Mouse (Mus musculus) forebrain, embryonic 14.5 days (tissue): ENCODE results near the gene Ccdc30. TPM values are rescaled to one million over a fixed set of nuclear protein-coding genes. Genes with fewer than 3 reads are reported as not detected.
A peak's percentile ranks its signal among the peaks of the same experiment; 100 is the strongest.

Experiments used
- ATAC-seq: fragments of 200-750 bp; cut with Nextera tagmentation; 2 replicates; pipeline ENCODE4 v1.8.0; 2017; ENCODE audit warnings: mild to moderate bottlenecking, moderate library complexity
- DNase-seq: peaks from one replicate; pipeline ENCODE4 v3.0.0-alpha.2; 2015; ENCODE audit warnings: low spot score
- H3K27ac ChIP-seq: fragments of 300-500 bp; sonication (generic); 2 replicates; pipeline ENCODE4 v1.5.1; 2014; ENCODE audit warnings: low read depth, mild to moderate bottlenecking, control low read depth, low read length, moderate library complexity
- H3K27me3 ChIP-seq: fragments of 300-500 bp; sonication (generic); replicated peaks from 2 replicates; pipeline ENCODE4 v1.6.1; 2014; ENCODE audit warnings: low read length, control low read depth, mixed read lengths; ENCODE audit not compliant: control insufficient read depth, insufficient read depth
- H3K36me3 ChIP-seq: fragments of 300-500 bp; sonication (generic); 2 replicates; pipeline ENCODE4 v1.6.1; 2014; ENCODE audit warnings: low read length, control low read depth; ENCODE audit not compliant: control insufficient read depth, insufficient read depth
- H3K4me1 ChIP-seq: fragments of 300-500 bp; sonication (generic); 2 replicates; pipeline ENCODE4 v1.6.1; 2014; ENCODE audit warnings: antibody characterized with exemption, low read length, control low read depth; ENCODE audit not compliant: control insufficient read depth, insufficient read depth
- H3K4me2 ChIP-seq: fragments of 300-500 bp; sonication (generic); 2 replicates; pipeline ENCODE4 v1.6.1; 2014; ENCODE audit warnings: mild to moderate bottlenecking, control low read depth, low read length
- H3K4me3 ChIP-seq: fragments of 300-500 bp; sonication (generic); 2 replicates; pipeline ENCODE4 v1.5.1; 2014; ENCODE audit warnings: low read depth, low read length, control low read depth
- H3K9ac ChIP-seq: fragments of 300-500 bp; sonication (generic); 2 replicates; pipeline ENCODE4 v1.6.1; 2014; ENCODE audit warnings: mild to moderate bottlenecking, low read length, control low read depth, moderate library complexity
- H3K9me3 ChIP-seq: fragments of 300-500 bp; sonication (generic); replicated peaks from 2 replicates; pipeline ENCODE4 v1.6.1; 2016; ENCODE audit warnings: low read length, control low read depth, mixed read lengths; ENCODE audit not compliant: control insufficient read depth
- WGBS: fragments of 180-500 bp; shearing (Covaris S2); extraction: QIAGEN DNeasy Blood & Tissue Kit; methylation state at CpG from one replicate; pipeline ENCODE4 v1.1.7; 2014; 5-methylcytosine and 5-hydroxymethylcytosine counted together
- polyA plus RNA-seq: library from polyadenylated mRNA; unstranded; fragments of >200 nt; fragmentation: Nextera tagmentation; extraction: Ambion mirVana; gene quantifications from 2 replicates; pipeline ENCODE4 v1.2.1, GENCODE M21; 2014

Ccdc30 gene
- polyA plus RNA-seq, 1 experiment from 2014 or later: 14.0 TPM

GRCm38 (mm10) chr4:119400896-119401295, 14.4 kb downstream of the Ccdc30 start:
- H3K4me2 ChIP-seq: no peak overlapping the region
- no peak for DNase-seq

GRCm38 (mm10) chr4:119398751-119399150, 16.6 kb downstream of the Ccdc30 start:
- DNase-seq (no peak), ATAC-seq (no peak)
- no peaks in the 10 kb centered on the region for H3K27me3 ChIP-seq
- H3K4me3 ChIP-seq: no peak overlapping the region
- WGBS: 82% methylated on average over 7 of the region's 7 CpGs
- no peak overlapping the region for H3K27ac ChIP-seq
- no peaks in the 10 kb centered on the region for H3K4me1 ChIP-seq
- no peak overlapping the region for H3K9ac ChIP-seq
- H3K9me3 ChIP-seq: peaks cover 8% of the 10 kb centered on the region
- H3K36me3 ChIP-seq: peaks cover 15% of the 10 kb centered on the region; the same call in 1 of the 2 replicates
- H3K4me2 ChIP-seq: no peak overlapping the region

More at GRCm38 (mm10) chr4:119400896-119401295, 14.4 kb downstream of the Ccdc30 start:
- Histone ChIP-seq H3K36me3 (peaks cover 18% of the 10 kb centered on the region; the same call in 1 of the 2 replicates), H3K4me3 (no peak overlapping the region), H3K27ac (no peak overlapping the region), H3K9ac (no peak overlapping the region), H3K4me1 (no peaks in the 10 kb centered on the region), H3K9me3 (peaks cover 8% of the 10 kb centered on the region), H3K27me3 (no peaks in the 10 kb centered on the region)
- 62% methylated on average over 7 of the region's 7 CpGs for WGBS
- ATAC-seq: no peak

- DNase-seq (peak; percentile 10), ATAC-seq (no peak)
- Histone ChIP-seq H3K36me3 (no peaks in the 10 kb centered on the region), H3K4me3 (no peak overlapping the region), H3K27me3 (no peaks in the 10 kb centered on the region), H3K4me2 (no peak overlapping the region), H3K9me3 (peaks cover 4% of the 10 kb centered on the region; the same call in 1 of the 2 replicates), H3K4me1 (no peaks in the 10 kb centered on the region), H3K27ac (no peak overlapping the region), H3K9ac (no peak overlapping the region)
- 92% methylated on average over 1 of the region's 1 CpGs for WGBS
These were observed 25.0 kb downstream of the Ccdc30 start for GRCm38 (mm10) chr4:119390369-119390768.

GRCm38 (mm10) chr4:119389184-119389583, 26.1 kb downstream of the Ccdc30 start:
- peaks cover 4% of the 10 kb centered on the region; the same call in 1 of the 2 replicates for H3K9me3 ChIP-seq
- H3K27me3 ChIP-seq: no peaks in the 10 kb centered on the region
- H3K27ac ChIP-seq: no peak overlapping the region
- no peak for DNase-seq
- H3K36me3 ChIP-seq: no peaks in the 10 kb centered on the region
- H3K9ac ChIP-seq: no peak overlapping the region
- no peak overlapping the region for H3K4me2 ChIP-seq
- WGBS: 42% methylated on average over 3 of the region's 3 CpGs
- no peak for ATAC-seq
- no peaks in the 10 kb centered on the region for H3K4me1 ChIP-seq
- H3K4me3 ChIP-seq: no peak overlapping the region

- Histone ChIP-seq H3K36me3 (no peaks in the 10 kb centered on the region), H3K27ac (no peak overlapping the region), H3K4me1 (no peaks in the 10 kb centered on the region), H3K4me3 (no peak overlapping the region), H3K9me3 (no peaks in the 10 kb centered on the region), H3K4me2 (no peak overlapping the region), H3K9ac (no peak overlapping the region), H3K27me3 (no peaks in the 10 kb centered on the region)
- DNase-seq: no peak
- ATAC-seq: no peak
- 72% methylated on average over 7 of the region's 7 CpGs for WGBS
These were observed 33.7 kb downstream of the Ccdc30 start for GRCm38 (mm10) chr4:119381471-119382190.

- no peaks in the 10 kb centered on the region for H3K27me3 ChIP-seq
- 87% methylated on average over 6 of the region's 6 CpGs for WGBS
- no peak for ATAC-seq
These were observed 45.9 kb downstream of the Ccdc30 start for GRCm38 (mm10) chr4:119369460-119369859.

GRCm38 (mm10) chr4:119366758-119367526, 48.4 kb downstream of the Ccdc30 start:
- Histone ChIP-seq H3K4me2 (no peak overlapping the region), H3K27ac (no peak overlapping the region), H3K9me3 (no peaks in the 10 kb centered on the region), H3K36me3 (no peaks in the 10 kb centered on the region), H3K4me1 (no peaks in the 10 kb centered on the region), H3K9ac (no peak overlapping the region), H3K4me3 (no peak overlapping the region), H3K27me3 (no peaks in the 10 kb centered on the region)
- ATAC-seq: no peak
- 72% methylated on average over 4 of the region's 4 CpGs for WGBS
- DNase-seq: no peak

More at GRCm38 (mm10) chr4:119369460-119369859, 45.9 kb downstream of the Ccdc30 start:
- H3K4me3 ChIP-seq: no peak overlapping the region
- H3K4me2 ChIP-seq: no peak overlapping the region
- H3K9me3 ChIP-seq: no peaks in the 10 kb centered on the region
- H3K27ac ChIP-seq: no peak overlapping the region
- no peak for DNase-seq
- no peaks in the 10 kb centered on the region for H3K4me1 ChIP-seq
- H3K9ac ChIP-seq: no peak overlapping the region
- no peaks in the 10 kb centered on the region for H3K36me3 ChIP-seq

- Histone ChIP-seq H3K9ac (no peak overlapping the region), H3K27me3 (no peaks in the 10 kb centered on the region), H3K4me3 (no peak overlapping the region), H3K36me3 (no peaks in the 10 kb centered on the region), H3K4me1 (no peaks in the 10 kb centered on the region), H3K27ac (no peak overlapping the region), H3K4me2 (no peak overlapping the region), H3K9me3 (no peaks in the 10 kb centered on the region)
- DNase-seq: no peak
- ATAC-seq: no peak
- 78% methylated on average over 3 of the region's 3 CpGs for WGBS
These were observed 53.1 kb downstream of the Ccdc30 start for GRCm38 (mm10) chr4:119362231-119362630.
